Mouse (Mus musculus) myocyte (in vitro differentiated cells): ENCODE measurements around the gene B4galnt1. TPM values are rescaled to one million over a fixed set of nuclear protein-coding genes. Genes with fewer than 3 reads are reported as not detected.

Experiments used
- H3K27me3 ChIP-seq: one replicate; pipeline ENCODE4 v1.6.1; 2011; ENCODE audit not compliant: control insufficient read depth, insufficient read depth, insufficient read length
- H3K36me3 ChIP-seq: one replicate; pipeline ENCODE4 v1.6.1; 2011; ENCODE audit not compliant: control insufficient read depth, insufficient read depth
- H3K4me2 ChIP-seq: one replicate; pipeline ENCODE4 v1.6.1; 2011; ENCODE audit warnings: low read depth, control low read depth
- H3K4me3 ChIP-seq: one replicate; pipeline ENCODE4 v1.5.1; 2011; ENCODE audit warnings: mild to moderate bottlenecking, control low read depth, moderate library complexity
- H3K79me2 ChIP-seq: one replicate; pipeline ENCODE4 v1.6.1; 2011; ENCODE audit not compliant: control insufficient read depth, insufficient read depth
- H3ac ChIP-seq: one replicate; pipeline ENCODE4 v1.6.1; 2011; ENCODE audit not compliant: control insufficient read depth, insufficient read length
- CEBPB ChIP-seq: IDR thresholded peaks from 2 replicates; pipeline ENCODE4 v1.6.1; 2011; ENCODE audit warnings: mild to moderate bottlenecking, moderate library complexity; ENCODE audit not compliant: poor library complexity, insufficient read depth, severe bottlenecking
- E2F4 ChIP-seq: IDR thresholded peaks from one replicate; pipeline ENCODE4 v1.6.1; 2011; ENCODE audit warnings: mild to moderate bottlenecking, control low read depth, moderate library complexity; ENCODE audit not compliant: insufficient read depth
- MAX ChIP-seq: IDR thresholded peaks from one replicate; pipeline ENCODE4 v1.6.1; 2011; ENCODE audit warnings: low read depth, mild to moderate bottlenecking, control low read depth
- MYOD1 ChIP-seq, 3 experiments: IDR thresholded peaks; one replicate each; pipeline ENCODE4 v1.6.1; 2011; ENCODE audit warnings: control low read depth in 2 of 3, low read depth in 2 of 3, mild to moderate bottlenecking in 2 of 3, moderate library complexity in 1 of 3; ENCODE audit not compliant: insufficient read length in 2 of 3, control insufficient read depth in 1 of 3
- MYOG ChIP-seq, 3 experiments: IDR thresholded peaks; one replicate each; pipeline ENCODE4 v1.6.1; 2011; ENCODE audit warnings: control low read depth in 2 of 3, low read depth in 2 of 3, mild to moderate bottlenecking in 2 of 3; ENCODE audit not compliant: insufficient read length in 2 of 3, control insufficient read depth in 1 of 3, insufficient read depth in 1 of 3
- POLR2A ChIP-seq: IDR thresholded peaks from one replicate; pipeline ENCODE4 v1.6.1; 2011; ENCODE audit warnings: low read depth, mild to moderate bottlenecking, control low read depth, moderate library complexity; ENCODE audit not compliant: insufficient read length
- POLR2AphosphoS2 ChIP-seq: IDR thresholded peaks from one replicate; pipeline ENCODE4 v1.6.1; 2011; ENCODE audit warnings: low read depth, control low read depth; ENCODE audit not compliant: insufficient read length
- REST ChIP-seq: IDR thresholded peaks from one replicate; pipeline ENCODE4 v1.6.1; 2011; ENCODE audit warnings: mild to moderate bottlenecking, control low read depth, moderate library complexity; ENCODE audit not compliant: insufficient read depth, insufficient read length
- SRF ChIP-seq: IDR thresholded peaks from one replicate; pipeline ENCODE4 v1.6.1; 2011; ENCODE audit warnings: low read depth; ENCODE audit not compliant: control insufficient read depth, insufficient read length
- TCF12 ChIP-seq: IDR thresholded peaks from one replicate; pipeline ENCODE4 v1.6.1; 2011; ENCODE audit warnings: mild to moderate bottlenecking, control low read depth; ENCODE audit not compliant: poor library complexity, insufficient read depth, severe bottlenecking
- TCF3 ChIP-seq: IDR thresholded peaks from one replicate; pipeline ENCODE4 v1.6.1; 2011; ENCODE audit warnings: low read depth, control low read depth; ENCODE audit not compliant: insufficient read length
- USF1 ChIP-seq: IDR thresholded peaks from one replicate; pipeline ENCODE4 v1.6.1; 2011; ENCODE audit warnings: low read depth, mild to moderate bottlenecking, control low read depth, moderate library complexity
- polyA plus RNA-seq: library from polyadenylated mRNA; unstranded; fragments of >200 nt; fragmentation: generic; extraction: Trizol; gene quantifications from one replicate; pipeline ENCODE4 v1.2.1, GENCODE M21; 2012; ENCODE audit warnings: missing spikeins

B4galnt1 gene
- polyA plus RNA-seq, 1 experiment, result 12.4 TPM

DNA sequence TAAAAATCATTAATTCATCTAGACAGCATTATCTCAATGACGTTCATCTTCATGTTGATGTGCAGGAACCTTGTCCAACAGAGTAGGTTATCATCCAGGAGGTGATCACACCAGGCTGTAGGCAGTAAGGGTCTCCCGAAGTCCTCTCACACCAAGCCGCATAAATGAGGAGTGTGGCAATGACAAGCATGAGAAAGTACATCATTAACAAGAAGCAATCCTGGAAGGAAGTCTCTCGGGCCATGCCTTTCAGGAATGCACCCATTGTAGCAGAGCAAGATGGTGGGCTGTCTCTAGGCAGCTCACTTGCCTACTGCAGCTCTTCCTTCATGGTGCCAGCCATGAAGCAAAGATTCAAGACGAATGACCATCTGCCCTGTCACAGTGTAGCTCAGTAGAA is 10.4 kb upstream of the B4galnt1 start:
- no peak overlapping the region for H3K4me3 ChIP-seq
- H3K79me2 ChIP-seq, result no peaks in the 10 kb centered on the region
- no peak overlapping the region for H3K4me2 ChIP-seq
- H3K27me3 ChIP-seq, result no peaks in the 10 kb centered on the region
- H3K36me3 ChIP-seq, result no peaks in the 10 kb centered on the region
- H3ac ChIP-seq, result no peak overlapping the region
- TF ChIP-seq POLR2AphosphoS2, result no peak
- TF ChIP-seq CEBPB, result no peak
- no peak for TF ChIP-seq TCF3
- no peak for TF ChIP-seq MYOD1 (IDR thresholded peaks at IDR 0.05; ENCODE audit: control insufficient read depth in 1 of 3, insufficient read length in 2 of 3, low read depth in 2 of 3)
- no peak for TF ChIP-seq MYOG (IDR thresholded peaks at IDR 0.05; ENCODE audit: control insufficient read depth in 1 of 3, insufficient read depth in 1 of 3, insufficient read length in 2 of 3, low read depth in 2 of 3)
- no peak for TF ChIP-seq SRF
- TF ChIP-seq MAX, result no peak
- no peak for TF ChIP-seq USF1
- TF ChIP-seq TCF12, result no peak
- no peak for TF ChIP-seq REST
- no peak for TF ChIP-seq E2F4
- no peak for TF ChIP-seq POLR2A

DNA sequence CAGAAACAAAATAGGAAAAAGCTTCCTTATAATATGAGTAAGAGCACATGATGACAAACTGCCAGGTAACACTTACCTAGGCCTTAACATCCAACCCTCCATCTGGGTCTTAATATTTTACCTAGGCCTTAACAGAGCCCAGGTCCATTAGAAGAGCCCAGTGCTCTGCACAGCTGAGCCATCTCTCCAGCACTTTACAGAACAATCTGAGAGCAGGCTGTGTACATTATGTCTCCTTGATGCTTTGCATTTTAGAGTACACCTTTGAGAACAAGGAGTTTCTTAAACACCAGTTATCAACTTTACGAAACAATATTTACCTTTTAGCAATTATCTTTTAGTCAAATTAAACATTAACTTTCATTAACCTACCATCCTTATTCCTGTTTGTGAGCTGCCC is 8.9 kb upstream of the B4galnt1 start:
- no peak overlapping the region for H3K4me2 ChIP-seq
- H3ac ChIP-seq, result no peak overlapping the region
- TF ChIP-seq TCF12 (no peak), MYOD1 (IDR thresholded peaks at IDR 0.05; ENCODE audit: control insufficient read depth in 1 of 3, insufficient read length in 2 of 3, low read depth in 2 of 3) (no peak), SRF (no peak), USF1 (no peak), CEBPB (no peak), MAX (no peak), POLR2AphosphoS2 (no peak), REST (no peak), MYOG (IDR thresholded peaks at IDR 0.05; ENCODE audit: control insufficient read depth in 1 of 3, insufficient read depth in 1 of 3, insufficient read length in 2 of 3, low read depth in 2 of 3) (no peak), POLR2A (no peak), E2F4 (no peak), TCF3 (no peak)
- no peak overlapping the region for H3K4me3 ChIP-seq
- H3K27me3 ChIP-seq, result no peaks in the 10 kb centered on the region
- H3K36me3 ChIP-seq, result no peaks in the 10 kb centered on the region
- no peaks in the 10 kb centered on the region for H3K79me2 ChIP-seq

- Histone ChIP-seq H3K4me3 (no peak overlapping the region), H3K79me2 (no peaks in the 10 kb centered on the region), H3K36me3 (no peaks in the 10 kb centered on the region), H3K4me2 (no peak overlapping the region), H3K27me3 (no peaks in the 10 kb centered on the region), H3ac (no peak overlapping the region)
- TF ChIP-seq CEBPB (no peak), USF1 (no peak), MYOG (IDR thresholded peaks at IDR 0.05; ENCODE audit: control insufficient read depth in 1 of 3, insufficient read depth in 1 of 3, insufficient read length in 2 of 3, low read depth in 2 of 3) (no peak), MYOD1 (IDR thresholded peaks at IDR 0.05; ENCODE audit: control insufficient read depth in 1 of 3, insufficient read length in 2 of 3, low read depth in 2 of 3) (no peak), TCF3 (no peak), MAX (no peak), POLR2A (no peak), E2F4 (no peak), SRF (no peak), TCF12 (no peak)
Observed at GRCm38 (mm10) chr10:127156511-127156910, 8.5 kb upstream of the B4galnt1 start.

GRCm38 (mm10) chr10:127158471-127158870 is 6.6 kb upstream of the B4galnt1 start:
- Histone ChIP-seq H3K79me2 (no peaks in the 10 kb centered on the region), H3ac (no peak overlapping the region), H3K4me2 (no peak overlapping the region), H3K4me3 (no peak overlapping the region), H3K36me3 (no peaks in the 10 kb centered on the region), H3K27me3 (no peaks in the 10 kb centered on the region)
- TF ChIP-seq MYOD1 (IDR thresholded peaks at IDR 0.05; ENCODE audit: control insufficient read depth in 1 of 3, insufficient read length in 2 of 3, low read depth in 2 of 3) (no peak), MYOG (IDR thresholded peaks at IDR 0.05; ENCODE audit: control insufficient read depth in 1 of 3, insufficient read depth in 1 of 3, insufficient read length in 2 of 3, low read depth in 2 of 3) (no peak), E2F4 (no peak), POLR2A (no peak), USF1 (no peak), REST (no peak), MAX (no peak), POLR2AphosphoS2 (no peak), TCF12 (no peak), TCF3 (no peak)

DNA sequence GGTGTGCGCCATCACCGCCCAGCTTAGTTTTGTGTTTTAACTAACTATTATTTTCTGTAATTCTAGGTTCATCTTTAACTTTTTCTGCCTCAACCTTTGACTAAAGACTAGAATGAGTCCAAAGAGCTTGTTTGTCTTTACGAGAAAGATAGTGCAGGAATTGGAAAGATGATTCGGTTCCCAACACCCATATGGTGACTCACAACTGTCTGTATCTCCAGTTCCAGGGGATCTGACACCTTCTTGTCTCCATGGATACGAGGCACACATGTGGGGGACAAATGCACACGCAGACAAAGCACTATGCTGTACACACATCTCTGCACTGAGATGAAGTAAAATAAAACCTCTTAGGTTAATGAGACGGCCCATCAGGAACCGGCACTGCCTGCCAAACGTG is 4.9 kb upstream of the B4galnt1 start:
- no peak overlapping the region for H3ac ChIP-seq
- H3K27me3 ChIP-seq, result no peaks in the 10 kb centered on the region
- no peak overlapping the region for H3K4me3 ChIP-seq
- no peak for TF ChIP-seq REST
- TF ChIP-seq POLR2AphosphoS2, result no peak
- TF ChIP-seq TCF12, result no peak
- no peak for TF ChIP-seq POLR2A
- no peak for TF ChIP-seq MAX
- no peak for TF ChIP-seq TCF3
- no peak for TF ChIP-seq SRF
- TF ChIP-seq MYOG (IDR thresholded peaks at IDR 0.05; ENCODE audit: control insufficient read depth in 1 of 3, insufficient read depth in 1 of 3, insufficient read length in 2 of 3, low read depth in 2 of 3), result no peak
- H3K79me2 ChIP-seq, result no peaks in the 10 kb centered on the region
- no peak overlapping the region for H3K4me2 ChIP-seq
- no peaks in the 10 kb centered on the region for H3K36me3 ChIP-seq
